Mouse (Mus musculus) lung, postnatal 0 days (tissue): ENCODE results near the gene Fli1.

Experiments
- CTCF ChIP-seq: IDR thresholded peaks from 2 replicates; pipeline ENCODE4 v1.5.1; 2016; ENCODE audit warnings: antibody characterized with exemption, mild to moderate bottlenecking
- EP300 ChIP-seq: IDR thresholded peaks from 2 replicates; pipeline ENCODE4 v1.6.1; 2016; ENCODE audit warnings: antibody characterized with exemption, mild to moderate bottlenecking, control low read depth

GRCm38 (mm10) chr9:32480418-32480817 lies 62.2 kb downstream of the Fli1 start:
- no peak for TF ChIP-seq CTCF
- no peak for TF ChIP-seq EP300
